Mouse (Mus musculus) megakaryocyte progenitor cell, adult 5-6 weeks (primary cell): ENCODE data around the gene 1700016H13Rik. TPM values are rescaled to one million over a fixed set of nuclear protein-coding genes. Genes with fewer than 3 reads are reported as not detected.

Source experiments
- ATAC-seq: replicated peaks from 2 replicates; pipeline ENCODE4 v1.8.0; 2016; ENCODE audit warnings: mild to moderate bottlenecking, moderate TSS enrichment, inconsistent platforms; ENCODE audit not compliant: poor library complexity
- total RNA-seq, 2 experiments: library from RNA; stranded (forward) in 1 of 2; stranded (reverse) in 1 of 2; fragments of 157-497, 149-512 nt in 1 of 2; fragments of 200-1000 nt in 1 of 2; gene quantifications; 2 replicates each; pipeline versions ENCODE4 v1.2.3 to v1.2.4; 2015 to 2017

Gene 1700016H13Rik
- total RNA-seq, 2 experiments from 2014 or later = 0.12 TPM; not detected in 1

GRCm38 (mm10) chr5:103610856-103611472 is 44.8 kb downstream of the 1700016H13Rik start:
- ATAC-seq = no peak

DNA sequence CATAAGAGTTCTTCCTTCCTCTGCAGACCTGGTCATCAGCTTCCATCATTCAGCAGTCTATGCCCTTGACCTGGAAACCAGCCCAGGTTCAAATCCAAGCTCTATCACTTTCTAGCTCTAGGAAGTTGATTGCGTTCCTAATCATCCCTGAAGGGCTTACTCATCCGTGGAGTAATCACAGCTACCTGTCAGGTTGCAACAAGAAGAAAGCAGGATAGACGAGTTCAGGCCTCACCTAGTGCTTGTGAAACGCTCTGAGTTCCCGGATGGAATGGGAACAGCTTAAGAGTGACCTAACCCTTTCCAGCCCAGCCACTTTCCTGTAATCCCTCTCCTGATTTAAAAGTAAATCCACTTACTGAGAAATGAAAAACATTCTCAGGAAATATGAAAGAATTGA is 45.7 kb downstream of the 1700016H13Rik start:
- ATAC-seq = no peak

GRCm38 (mm10) chr5:103605707-103606106 is 50.1 kb downstream of the 1700016H13Rik start:
- ATAC-seq = no peak

GRCm38 (mm10) chr5:103603115-103603893 is 52.5 kb downstream of the 1700016H13Rik start:
- ATAC-seq = no peak

DNA sequence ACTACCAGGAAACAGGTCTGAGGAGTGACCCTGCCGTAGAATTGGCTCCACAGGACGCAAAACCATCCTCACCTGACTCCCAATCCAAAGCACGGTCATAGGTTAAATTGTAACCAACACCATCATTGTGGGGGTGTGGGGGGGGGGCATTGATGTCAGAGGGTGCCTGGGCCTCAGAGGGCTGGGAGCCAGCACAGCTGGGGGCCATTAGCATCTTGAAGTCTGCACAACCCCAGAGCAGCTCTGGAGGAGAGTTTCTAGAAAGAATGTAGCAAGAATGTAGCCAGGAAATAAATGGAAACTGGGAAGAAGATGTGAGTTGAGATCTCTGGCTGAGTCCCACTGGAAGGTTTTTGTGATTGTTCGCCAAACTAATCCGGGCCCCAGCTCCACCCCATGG is 56.9 kb downstream of the 1700016H13Rik start:
- ATAC-seq = no peak

DNA sequence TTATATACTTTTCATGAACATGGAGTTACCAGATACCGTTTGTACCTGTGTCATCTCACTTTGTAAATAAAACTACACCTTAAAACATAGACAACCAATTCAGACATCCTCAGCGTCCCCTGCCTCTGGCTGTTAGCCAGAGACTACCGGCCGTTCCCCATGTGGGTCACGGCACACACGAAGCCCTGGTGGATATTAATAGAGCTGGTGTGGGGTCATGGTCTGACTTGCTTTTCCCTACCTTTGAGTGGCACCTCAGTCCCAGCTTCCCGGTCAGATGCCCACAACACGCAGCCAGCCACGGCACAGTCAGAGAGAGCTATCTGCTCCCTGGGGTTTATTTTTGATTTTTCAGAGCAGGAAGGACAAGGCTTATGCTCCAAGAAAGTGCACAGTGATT is 57.5 kb downstream of the 1700016H13Rik start:
- ATAC-seq = no peak

Other genes starting within 250 kb of the 1700016H13Rik start
- gene Ptpn13, start 230.8 kb downstream of the 1700016H13Rik start, total RNA-seq (2015) = 0.30 and 0.37 TPM in 2 replicates
- gene Ptpn13, start 230.8 kb downstream of the 1700016H13Rik start, total RNA-seq (2017) = 0.58 and 1.5 TPM in 2 replicates
- not detected in 2 replicates for gene Slc10a6, start 26.6 kb downstream of the 1700016H13Rik start, total RNA-seq (2015)
- gene Slc10a6, start 26.6 kb downstream of the 1700016H13Rik start, total RNA-seq (2017) = not detected in 2 replicates
- 78.6 and 86.8 TPM in 2 replicates for gene Aff1, start 36.4 kb upstream of the 1700016H13Rik start, total RNA-seq (2015)
- 34.1 and 44.3 TPM in 2 replicates for gene Aff1, start 36.4 kb upstream of the 1700016H13Rik start, total RNA-seq (2017)